Mouse (Mus musculus): ENCODE data around the gene Nubp1. TPM values are rescaled to one million over a fixed set of nuclear protein-coding genes. Genes with fewer than 3 reads are reported as not detected.

Gene Nubp1
- total RNA-seq (2021): 10 to 100 TPM; 22.2 to 23.3 TPM
- long read RNA-seq, experiment 1, transcript Nubp1-201 (11 exons, 2,121 nt): major isoform, 52 of 63 reads
- long read RNA-seq, experiment 1, partial matches to known transcripts: 1 of 63 reads
- long read RNA-seq, experiment 1, other reads (novel, unspliced or antisense): 10 of 63 reads
- long read RNA-seq, experiment 2, transcript Nubp1-201 (11 exons, 2,121 nt): major isoform, 29 of 39 reads
- long read RNA-seq, experiment 2, partial matches to known transcripts: 2 of 39 reads
- long read RNA-seq, experiment 2, other reads (novel, unspliced or antisense): 6 of 39 reads

DNA sequence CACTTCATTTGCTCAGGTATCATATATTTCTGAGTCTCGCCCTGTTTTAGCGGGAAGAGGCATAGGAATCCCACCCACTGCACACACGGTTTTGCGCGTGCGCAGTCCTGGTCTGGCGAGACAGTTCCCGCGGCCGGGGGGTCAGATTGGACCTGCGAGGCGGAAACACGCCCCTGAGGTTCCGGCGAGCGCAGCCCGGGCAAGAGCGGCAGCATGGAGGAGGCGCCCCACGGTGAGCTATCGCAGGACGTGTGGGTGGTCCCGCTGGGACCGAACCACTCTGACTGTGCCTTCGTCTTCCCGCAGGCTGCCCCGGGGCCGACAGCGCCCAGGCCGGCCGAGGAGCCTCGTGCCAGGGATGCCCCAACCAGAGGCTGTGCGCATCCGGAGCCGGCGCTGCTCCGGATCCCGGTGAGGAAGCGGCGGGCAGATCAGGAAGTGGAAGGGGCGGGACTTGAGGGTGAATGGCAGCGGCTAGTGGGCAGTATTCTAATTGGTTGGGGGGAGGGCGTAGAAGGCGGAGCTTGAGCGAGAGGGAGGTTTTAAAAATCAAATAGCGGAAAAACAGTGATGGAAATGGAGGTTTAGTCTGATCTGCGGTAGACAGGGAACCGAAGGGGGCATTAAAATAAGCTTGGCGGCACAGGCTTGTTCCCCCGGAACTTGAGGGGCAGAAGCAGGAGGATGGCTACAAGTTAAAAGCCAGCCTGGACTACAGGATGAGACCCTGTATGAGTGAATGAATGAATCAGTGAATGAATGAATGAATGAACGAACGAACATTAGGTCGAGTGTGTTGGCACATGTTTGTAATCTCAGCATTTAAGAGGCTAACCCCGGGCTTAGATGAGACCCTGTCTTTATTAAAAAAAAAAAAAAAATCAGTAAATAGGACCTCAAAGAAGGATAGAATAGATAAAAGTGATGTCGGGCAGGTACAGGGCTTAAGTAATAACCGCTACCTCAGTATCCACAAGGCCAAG, at the start of gene Nubp1:
Nubp1 (plus strand) TSS at position 185 of the 983 bp plus-strand sequence.
- DNase-seq: peak; percentile 93

DNA sequence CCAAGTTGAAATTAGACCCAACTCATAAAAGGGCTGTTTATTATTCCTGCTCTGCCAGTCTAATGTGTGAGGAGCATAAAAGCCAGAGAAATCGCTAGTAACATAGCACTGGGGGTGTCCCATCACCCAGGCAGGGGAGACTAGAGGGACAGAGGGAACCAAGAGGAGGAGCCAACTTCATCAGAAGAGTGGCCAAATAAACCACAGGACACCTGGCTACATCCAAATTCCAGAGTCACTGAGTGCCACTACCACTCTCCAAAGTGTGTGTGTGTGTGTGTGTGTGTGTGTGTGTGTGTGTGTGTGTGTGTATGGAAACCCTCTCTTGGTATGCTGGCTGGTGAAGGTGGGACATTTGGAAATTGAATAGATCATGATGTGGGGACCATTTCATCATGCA, 48.7 kb upstream of the Nubp1 start:
- no peak for DNase-seq

DNA sequence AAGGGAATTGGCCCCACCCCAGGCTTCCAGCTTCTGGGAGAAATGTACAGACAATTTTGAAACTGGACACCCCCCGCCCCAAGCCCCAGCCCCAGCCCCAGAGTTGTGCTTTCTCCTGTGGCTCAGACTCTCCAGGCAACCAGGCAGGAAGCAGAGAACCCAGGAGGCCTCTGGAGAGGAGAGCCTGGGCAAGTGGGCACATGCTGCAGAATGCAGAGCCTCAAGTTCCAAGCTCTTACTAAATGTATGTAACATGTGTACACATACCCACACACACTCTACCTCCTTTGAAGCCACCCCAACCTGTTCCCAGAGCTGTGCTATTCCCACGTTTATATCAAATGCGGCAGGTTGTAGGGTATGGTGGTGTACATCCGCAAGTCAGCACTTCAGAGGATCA, 46.0 kb upstream of the Nubp1 start:
- DNase-seq: no peak

DNA sequence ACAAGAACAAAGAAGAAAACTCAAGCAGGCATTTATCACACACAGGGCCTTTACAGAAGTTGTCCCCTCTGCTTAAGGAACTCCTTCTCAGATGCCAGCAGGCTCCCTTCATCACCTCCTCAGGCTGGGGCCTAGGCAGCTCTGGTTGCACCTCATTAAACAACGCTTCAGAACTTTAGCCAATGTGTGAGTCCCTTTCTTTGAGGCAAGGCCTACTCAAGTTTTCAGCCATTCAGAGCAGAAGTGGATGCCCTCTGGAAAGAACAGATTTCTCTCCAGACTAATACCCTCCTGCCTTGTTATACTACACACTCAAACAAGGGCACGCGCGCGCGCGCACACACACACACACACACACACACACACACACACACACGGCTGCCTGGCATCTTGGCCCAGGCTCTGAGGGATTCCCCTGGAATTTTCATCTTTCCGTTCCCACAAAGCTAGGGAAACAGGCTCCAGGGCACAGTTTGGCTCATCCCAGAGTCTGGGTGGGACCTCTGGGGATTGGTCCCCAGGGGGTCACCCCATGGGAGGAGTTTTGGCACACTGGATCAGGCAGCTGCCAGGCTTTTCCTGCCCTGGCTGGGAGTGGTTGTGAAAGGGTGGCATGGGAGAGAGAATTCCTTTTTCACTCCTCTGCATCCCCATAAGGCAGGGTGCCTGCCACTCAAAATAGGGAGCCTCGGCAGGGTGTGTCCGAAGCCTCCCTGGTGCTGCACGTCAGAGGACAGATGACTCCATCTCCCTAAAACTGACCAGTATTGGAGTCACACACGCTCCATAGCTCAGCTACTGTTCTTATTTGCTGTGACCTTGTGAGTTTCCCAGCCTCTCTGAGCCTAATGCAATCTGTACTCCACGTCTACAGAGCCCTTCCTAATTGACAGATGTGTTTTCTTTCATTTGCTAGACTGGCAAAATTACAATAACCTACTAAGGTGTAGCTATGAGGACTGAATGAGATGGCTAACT, 45.2 kb upstream of the Nubp1 start:
- DNase-seq: peak; percentile 76

DNA sequence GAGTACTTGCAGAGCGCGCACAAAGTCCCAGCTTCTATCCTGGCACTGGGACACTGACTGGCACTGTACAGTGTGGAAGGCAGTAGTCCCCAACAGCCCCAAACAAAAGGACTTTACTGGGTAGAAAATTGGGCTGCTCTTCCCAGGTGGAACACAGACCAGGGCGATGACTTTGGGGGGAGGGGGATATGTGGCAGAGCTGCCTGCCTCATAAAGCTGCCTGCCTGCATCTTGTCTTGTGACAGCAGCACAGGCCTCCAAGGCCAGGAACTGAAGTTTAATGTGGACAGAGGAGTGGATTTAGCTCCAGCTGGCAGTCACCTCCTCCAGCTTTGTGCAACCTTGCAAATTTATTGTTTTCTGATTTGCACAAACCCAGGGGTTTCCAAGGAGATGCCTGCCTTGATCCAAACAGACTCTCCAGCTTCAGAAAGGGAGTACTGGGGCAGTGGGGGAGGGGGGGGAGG, 42.2 kb upstream of the Nubp1 start:
- DNase-seq: peak; percentile 47

DNA sequence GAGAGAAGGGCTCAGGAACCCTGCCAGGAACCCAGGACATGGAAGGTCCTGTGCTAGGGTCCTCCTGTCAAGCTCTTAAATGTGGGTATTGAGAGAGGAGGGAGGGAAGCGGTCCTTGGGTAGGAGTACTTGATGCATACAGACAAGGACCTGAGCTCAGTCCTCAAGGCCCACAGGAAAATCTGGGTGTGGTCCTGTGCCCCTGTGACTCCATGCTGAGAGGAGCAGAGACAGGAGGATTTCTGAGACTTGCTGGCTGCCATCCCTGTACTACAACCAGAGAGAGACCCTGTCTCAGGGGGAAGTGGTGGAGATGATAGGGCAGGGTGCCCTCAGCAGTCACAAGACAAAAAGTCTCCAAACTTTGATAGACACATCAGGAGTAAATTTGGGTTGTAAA, 41.8 kb upstream of the Nubp1 start:
- no peak for DNase-seq

DNA sequence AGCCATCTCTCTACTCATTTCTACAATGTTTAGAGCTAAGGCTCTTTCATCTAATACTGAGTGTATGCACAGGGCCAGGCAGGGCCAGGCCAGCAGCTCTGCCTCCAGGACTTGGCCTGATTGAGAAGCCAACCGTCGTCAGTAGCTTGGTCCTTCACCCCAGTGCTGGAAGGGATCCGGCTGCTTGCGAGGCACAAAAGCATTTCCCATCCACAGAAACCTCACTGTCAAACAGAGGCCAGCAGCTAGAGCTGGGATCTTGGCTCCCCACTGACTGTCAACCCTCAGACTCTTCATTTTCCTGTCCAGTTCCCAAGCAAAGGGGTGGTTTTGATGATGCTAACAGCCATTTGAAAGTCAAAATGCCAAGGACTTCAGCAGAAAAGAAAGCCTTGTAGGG, 39.4 kb upstream of the Nubp1 start:
- DNase-seq: no peak

DNA sequence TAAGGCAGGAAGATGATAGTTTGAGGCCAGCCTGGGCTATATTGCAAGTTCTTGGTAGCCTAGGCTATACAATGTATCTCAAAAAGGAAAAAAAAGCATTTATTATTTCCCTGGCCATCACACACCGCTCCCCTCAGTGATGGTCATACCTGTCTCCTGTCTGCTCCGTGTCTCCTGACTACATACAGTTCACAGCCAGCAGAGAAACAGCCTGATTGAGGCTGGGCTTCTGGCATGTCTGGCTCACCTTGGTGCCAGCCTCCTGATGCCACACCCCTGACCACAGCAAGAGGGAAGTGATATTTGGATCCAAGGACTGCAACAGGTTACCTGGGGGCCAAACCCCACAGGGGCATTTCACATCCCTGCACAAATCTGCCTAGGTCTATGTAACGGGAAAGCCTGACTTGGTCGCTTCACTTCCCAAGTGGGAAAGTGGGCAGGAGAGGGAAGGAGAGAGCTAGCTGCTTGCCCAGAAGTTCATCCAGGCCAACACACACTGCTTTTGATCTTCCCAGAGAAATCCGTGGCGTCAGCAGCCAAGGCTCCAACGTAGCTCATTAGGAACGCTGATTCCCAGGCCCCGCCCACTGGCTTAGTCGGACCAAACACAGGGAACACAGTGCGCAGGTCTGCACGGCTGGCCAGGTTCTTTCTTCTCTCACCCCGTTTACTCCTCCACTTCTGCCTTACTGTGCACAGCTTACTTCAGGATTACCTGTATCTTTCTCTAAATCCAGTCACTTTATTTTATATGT, 37.3 kb upstream of the Nubp1 start:
- peak; percentile 76 for DNase-seq

DNA sequence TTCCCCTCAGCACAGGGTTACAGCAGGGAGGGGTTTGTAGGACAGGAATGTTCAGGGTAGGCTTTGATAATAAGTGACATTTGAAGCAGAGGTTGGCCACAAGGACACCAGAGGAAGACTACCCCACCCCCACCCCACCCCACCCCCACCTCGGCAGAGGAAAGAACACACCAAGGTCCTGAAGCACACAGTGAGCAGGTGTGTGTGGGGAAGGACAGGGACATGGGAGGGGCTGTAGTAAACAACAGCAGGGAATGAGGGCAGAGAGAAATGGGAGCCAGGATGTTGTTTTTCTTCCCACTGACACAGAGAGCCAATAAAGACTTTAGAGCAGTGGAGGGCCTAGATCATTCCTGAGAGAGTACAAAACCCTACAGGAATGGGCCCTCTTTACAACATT, 34.5 kb upstream of the Nubp1 start:
- no peak for DNase-seq

DNA sequence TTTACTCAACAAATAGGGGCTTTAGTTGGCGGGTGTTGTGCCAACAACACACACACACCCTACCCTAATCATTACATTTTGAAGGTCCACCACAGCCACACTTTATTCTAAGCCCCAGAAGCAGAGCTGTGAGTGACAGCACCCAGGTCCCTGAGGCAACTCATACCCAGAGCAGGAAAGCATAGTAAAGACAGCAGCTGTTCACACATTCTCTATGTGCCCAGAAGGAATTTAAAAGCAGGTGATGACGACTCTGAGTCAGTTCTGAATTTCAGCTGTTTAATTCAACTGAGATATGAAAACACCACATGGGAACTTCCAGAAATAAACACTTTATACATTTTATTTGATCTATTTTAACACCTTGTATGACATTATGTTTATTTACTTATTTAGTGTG, 32.2 kb upstream of the Nubp1 start:
- no peak for DNase-seq

DNA sequence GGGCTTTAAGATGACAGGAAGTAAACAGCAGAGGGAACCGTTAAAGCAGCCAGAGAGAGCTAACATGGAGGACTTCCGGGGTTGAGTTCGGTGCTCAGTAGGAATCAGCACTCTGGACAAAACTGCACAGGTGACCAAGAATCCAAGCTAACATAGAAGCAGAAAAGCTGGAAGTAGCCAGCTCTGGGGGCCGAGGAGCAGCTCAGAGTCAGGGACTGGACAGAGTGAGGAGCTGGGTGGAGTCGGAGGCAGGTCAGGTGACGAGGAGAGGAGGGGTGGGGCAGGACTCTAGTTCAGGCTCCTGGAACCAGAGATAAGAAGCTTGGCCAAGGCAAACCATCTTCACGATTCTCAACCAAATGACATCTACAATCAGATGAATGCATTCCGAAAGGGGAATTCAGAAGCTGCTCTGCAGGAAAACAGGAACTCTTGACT, 27.7 kb upstream of the Nubp1 start:
- peak; percentile 19 for DNase-seq

DNA sequence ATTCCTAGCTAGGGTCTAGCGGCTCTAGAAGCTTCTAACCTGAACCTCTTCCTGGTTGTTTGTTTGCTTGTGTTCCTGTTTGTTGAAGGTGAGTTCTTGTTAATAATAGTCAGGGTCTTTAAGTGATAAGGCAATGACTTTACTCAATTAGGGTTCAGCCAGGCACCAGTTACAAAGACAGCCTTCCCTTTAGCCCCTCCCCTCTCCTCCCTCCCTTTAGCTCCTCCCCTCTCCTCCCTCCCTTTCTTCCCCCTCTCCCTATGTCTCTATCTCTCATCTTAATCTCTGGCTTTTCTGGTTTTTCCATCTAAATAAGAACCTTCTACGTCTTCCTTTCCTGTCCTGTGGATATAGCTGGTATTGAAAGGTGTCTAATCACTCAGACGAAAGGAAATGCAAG, 27.2 kb upstream of the Nubp1 start:
- DNase-seq: no peak

DNA sequence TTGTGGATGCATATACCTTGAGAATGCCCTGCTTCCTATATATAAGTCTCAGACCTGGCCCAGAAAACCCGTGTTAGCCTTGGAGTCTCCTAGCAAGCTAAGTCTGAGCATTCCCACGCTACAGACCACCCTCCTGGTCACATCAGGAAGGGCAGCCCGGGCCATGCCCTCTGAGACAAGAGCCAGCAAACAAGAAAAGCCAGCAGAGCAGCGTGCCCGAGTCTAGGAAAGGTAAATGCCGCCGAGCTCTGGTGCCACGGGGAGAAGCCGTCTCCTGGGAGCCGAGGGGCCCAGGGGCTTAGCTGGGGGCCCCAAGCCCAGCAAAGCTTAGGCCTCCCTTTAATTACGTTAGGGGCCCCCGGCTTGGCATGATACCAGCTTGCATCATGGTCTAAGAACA, 26.5 kb upstream of the Nubp1 start:
- DNase-seq: no peak

DNA sequence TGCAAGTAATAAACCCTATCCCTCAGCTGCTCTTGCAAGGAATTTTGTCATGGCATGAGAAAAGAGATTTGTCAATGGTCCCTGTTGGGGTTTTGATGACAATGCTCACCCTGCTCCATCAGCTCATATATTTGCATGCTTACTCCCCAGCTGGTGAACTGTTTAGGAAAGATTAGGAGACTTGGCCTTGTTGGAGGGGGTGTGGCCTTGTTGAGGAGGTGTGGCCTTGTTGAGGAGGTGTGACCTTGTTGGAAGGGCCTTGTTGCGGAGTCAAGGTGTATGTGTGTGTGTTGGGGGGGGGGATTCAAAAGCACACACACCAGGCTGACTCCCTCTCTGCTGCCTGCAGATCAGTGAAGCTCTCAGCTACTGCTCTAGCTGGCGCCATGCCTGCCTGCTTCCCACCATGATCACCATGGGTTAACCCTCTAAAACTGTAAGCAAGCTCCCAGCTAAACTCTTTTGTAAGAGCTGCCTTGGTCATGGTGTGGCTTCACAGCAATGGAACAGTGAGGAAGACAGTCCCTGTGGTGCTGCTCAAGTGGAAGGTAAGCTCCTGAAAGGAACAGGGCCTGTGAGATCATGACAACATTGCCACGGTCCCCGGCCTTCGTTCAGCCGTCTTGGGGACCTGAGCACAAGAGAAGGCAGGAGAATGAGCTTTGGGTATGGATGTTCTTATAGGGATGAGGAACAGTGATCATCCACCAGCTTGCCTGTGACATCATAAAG, 22.9 kb upstream of the Nubp1 start:
- DNase-seq: no peak

DNA sequence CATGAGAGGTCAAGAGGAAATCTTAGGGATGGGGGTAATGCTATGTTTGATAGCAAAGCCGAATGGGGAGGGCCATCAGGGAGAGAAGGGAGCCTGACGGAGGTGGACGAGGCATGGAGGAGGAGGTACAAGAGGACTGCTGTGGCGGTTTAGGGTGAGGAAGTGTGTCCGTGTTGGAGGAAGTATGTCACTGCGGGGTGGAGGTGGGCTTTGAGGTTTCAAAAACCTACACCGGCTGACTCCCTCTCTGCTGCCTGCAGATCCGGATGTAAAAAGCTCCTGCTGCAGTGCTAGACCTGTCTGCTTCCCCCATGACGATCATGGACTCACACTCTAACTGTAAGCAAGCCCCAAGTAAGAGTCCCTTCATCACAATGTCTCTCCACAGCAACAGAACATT, 19.2 kb upstream of the Nubp1 start:
- DNase-seq: no peak

DNA sequence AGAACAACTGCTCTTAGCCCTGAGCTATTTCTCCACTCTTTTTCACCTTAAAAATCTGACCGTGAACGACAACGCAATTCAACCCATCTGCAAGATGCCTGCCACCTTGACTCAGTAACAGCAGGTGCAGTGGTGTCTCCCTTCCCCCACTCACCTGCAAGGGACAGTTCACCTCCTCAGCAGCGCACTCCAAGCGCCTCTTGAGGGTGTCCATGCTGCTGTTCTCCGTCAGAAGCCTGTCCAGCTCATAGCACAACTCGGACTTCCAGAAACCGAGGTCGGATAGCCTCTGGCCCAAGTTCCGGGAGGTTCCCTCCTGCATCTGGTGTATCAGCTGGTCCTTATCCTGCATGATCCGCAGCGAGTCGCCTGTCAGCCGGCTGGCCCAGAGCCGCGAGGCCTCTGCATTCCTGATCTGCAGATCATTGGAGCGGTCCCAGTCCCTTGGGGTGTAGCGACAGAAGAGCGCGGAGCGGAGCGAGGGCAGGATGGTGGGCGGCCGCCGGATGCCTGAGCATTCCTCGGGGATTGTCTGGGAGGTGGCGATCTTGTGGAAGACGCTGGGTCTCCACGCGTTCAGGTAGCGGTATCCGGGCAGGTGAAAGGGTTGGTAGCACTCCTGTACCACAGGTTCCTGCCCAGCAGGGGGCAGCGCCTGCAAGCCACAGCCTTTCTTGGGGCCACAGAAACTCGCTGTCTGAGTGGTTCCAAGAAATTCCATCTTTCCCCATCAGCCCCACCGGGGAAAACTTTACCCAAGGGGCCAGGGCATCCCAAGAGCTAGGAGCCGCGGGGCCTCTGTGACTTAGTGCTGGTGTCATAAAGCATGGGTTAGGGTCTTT, 16.8 kb upstream of the Nubp1 start, which contains the start of gene Tekt5:
Tekt5 (minus strand) TSS at position 792 of the 842 bp plus-strand sequence.
- peak; percentile 52 for DNase-seq

DNA sequence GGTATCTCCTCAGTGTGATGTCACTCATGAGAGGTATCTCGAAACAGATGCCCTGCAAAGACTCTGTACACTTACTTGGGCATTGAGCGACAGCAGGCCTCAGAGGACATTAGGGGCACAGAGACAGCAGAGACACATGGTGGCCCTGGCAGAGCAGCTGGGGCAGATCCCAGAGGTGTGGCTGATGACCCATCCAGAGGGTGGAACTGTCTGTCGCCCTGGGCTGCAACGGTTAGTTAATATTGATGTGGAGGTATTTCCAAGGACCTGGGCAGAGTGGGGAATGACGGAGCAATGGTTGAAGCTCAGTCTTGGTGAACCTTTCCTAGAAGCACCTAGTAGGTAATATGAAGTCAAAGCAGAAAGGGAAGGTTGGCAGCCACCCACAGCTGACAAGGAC, 13.0 kb upstream of the Nubp1 start:
- no peak for DNase-seq

DNA sequence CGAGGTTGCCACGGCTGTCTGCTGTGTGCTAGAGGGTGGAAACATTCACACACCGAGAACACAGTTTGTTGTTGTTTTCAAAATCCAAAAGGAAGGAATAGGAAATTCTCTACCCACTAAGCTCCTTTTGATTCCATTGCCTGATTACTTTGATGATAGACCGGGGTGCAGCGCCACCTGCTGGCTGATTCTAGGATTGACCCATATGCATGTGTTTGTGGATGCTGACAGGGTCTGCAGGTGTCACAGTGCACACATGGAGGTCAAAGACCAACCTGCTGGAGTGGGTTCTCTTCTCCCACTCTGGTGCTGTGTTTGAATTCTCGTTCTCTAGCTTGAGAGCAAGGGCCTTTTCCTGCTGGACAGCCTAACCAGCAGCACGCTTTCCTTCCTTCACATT, 12.6 kb upstream of the Nubp1 start:
- peak; percentile 90 for DNase-seq

DNA sequence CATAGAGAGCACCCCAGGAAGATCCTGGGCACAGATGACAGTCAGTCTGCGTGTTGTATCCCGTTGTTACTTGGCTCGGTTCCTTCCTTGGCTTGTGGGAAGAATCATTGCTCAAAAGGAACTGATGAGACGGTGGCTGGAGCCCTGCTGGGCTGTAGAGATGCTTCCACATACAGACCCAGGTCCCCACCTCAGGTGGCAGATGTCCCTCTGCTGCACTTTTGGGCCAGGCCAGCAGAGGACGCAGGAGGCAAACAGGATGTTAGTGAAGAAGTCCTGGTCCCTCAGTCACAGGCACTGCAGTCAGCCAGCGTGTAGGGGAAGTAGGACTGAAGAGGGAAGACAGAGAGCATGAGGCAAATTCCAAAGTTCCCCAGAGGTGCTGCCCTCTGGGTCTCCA, 4.2 kb downstream of the Nubp1 start:
- DNase-seq: peak; percentile 48

DNA sequence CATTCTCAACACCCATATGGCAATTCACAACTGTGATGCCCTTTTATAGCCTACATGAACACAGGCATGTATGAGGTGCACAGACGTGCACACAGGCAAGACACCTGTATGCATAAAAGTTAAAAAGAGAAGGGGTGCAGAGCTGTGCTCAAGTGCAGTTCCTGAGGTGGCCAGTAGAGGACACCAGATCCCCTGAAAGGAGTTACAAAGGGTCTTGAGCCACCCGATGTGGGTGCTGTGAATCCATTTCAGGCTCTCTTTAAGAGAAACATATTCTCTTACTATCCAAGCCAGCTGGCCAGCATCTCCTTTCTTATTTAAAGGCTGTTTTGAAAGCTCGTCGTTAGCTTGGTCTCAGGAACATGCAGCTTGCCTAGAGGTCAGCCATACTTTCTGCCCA, 5.1 kb downstream of the Nubp1 start:
- no peak for DNase-seq

Measured in adrenal gland, postnatal 10 days (tissue).